Mouse (Mus musculus) natural killer cell, adult 2 months (primary cell): ENCODE measurements around the gene Olfr332.
"Not testable (repeated sequence)": the region's sequence is repeated elsewhere in the genome, so short reads cannot be mapped to it uniquely, and the experiment has no call there.

Source experiments
- DNase-seq, 2 experiments: peaks; one replicate each; pipeline ENCODE4 v3.0.0; 2022; ENCODE audit warnings: low spot score in 2 of 2

The Olfr332 gene

DNA sequence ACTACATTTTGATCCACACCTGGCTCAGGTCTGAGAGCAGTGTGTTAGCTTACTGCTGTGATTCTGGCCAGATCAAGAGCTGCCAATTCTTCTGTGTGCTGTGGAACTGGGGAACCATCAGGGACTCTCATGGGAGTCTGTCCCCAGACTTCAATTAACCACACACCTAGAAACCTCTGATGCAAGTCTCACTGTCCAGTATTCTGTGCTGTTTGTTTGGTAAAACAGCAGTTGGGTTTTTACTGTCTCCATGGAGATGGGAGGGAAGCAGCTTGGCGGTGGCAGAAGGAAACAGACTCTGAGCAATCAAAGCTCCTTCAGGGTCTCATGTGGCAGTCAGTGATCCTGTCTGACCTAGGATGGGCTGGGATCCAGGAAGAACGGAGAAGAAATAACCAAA, at the start of gene Olfr332:
Gene Olfr332, minus strand, starts transcription at position 101 of the 400 bp plus-strand sequence.
- no peak for DNase-seq

DNA sequence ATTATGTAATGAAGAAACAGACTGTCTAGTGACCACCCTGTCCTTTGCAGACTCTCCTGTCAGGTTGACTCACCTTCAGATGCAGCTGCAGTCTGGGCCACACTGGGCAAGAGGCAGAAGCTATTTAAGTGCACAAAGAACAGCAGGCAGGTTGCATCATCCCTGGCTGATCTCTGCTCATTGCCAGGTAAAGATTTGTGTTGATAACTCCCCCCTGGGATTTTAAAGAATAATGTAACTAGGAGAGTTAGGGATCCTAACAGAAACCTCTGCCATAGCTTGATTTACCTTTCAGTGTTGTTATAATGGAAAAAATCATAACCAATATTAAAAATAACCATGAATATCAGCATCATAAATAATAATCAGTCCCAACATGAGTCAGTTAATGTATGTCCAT, 42.4 kb upstream of the Olfr332 start, which contains the start of gene Olfr330:
Gene Olfr330, minus strand, starts transcription at position 101 of the 400 bp plus-strand sequence.
- not testable (repeated sequence) for DNase-seq

DNA sequence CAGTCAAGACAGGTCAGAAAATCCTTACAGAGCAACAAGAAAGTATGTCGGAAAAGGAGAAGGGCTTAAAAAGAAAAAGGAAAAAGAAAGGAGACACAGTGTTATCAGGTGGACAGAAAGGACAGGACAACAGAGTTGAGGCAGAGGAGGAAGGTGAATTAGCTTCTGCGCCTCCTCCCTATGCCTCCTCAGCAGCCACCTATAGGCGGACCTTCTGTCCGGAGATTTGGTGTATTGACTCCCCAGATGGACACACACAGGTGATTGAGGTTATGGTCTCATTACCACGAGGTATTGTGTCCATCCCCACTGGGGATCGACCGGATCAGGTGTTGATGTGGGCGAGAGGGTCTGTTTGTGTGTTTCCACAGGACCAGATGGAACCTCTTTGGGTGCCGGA, 27.4 kb upstream of the Olfr332 start:
- peak in 1 of 2 experiments; percentile 5 for DNase-seq

DNA sequence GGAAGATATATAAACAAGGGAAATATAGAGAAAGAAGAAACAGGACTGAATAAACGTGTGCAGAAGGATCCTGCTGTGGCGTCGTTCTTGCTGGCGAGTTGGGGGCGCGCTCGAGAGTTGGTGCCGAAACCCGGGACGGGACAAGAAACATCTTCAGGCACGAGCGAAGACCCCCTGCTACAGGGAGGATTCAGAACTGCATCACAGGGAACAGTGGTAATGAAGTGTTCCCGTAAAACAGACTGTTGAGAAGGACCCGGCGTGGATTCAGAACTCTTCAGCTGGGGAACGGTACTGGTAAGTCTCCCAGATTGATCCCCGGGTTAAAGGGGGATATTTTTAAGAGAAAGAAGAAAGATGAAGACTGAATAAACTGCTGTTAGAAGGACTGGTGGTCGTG, 26.6 kb upstream of the Olfr332 start:
- peak; percentile 14 to 48 for DNase-seq

DNA sequence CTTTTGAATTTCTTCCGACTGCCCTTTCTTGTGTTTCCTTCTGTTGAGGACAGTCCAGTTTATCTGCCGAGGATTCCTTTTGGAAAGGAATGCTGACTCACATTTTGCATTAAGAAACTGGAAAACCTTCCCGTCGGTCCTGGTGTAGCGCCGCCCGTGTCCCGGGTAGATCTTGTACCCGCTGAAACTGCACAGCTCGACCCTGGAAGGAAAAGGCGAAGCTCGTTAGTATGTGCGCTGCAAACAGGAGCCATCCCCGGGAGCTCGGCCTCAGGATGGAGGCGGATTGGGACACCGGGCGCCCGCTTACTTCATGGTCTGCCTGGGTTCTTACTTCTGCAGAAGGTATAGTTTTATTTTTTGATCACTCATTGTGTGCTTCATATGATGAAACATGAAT, 16.7 kb upstream of the Olfr332 start:
- not testable (repeated sequence) for DNase-seq

DNA sequence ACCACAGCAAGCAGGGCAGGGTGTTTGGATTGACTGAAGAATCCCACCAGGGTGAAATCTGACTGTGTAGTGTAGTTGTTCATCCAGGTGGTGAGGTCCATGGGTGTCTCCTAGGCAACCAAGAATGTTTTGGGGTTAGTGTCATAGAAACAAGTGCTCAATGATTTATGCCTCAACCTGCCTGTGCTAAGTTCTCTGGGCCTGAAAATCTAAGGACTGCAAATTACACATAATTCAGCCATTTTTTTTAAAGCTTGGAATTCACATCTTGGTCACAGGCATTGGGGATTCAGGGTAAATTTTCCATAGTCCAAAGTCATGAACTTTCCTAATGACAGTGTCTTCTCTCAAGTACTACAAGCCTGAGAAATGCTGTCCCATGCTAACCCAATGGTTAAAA, 10.1 kb upstream of the Olfr332 start, which contains the start of gene Olfr331:
Gene Olfr331, minus strand, starts transcription at position 101 of the 400 bp plus-strand sequence.
- not testable (repeated sequence) for DNase-seq

DNA sequence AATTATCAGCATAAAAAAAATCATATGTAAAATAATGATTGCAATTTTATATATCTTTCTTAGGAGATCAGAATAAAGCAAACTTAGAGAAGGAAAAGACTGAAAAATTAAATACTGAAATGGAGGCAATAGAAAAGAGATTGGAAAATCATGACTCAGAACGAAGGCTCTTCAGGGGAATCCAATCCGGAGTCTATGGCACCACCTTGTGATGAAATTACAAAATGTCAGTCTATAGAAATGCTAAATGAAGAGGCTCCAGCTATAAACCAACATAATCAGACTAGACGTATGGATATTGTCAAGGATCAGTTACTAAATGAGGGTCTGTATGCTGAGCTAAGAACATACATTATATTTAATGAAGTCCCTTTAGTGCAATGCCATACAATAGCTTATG, 6.9 kb upstream of the Olfr332 start:
- no peak for DNase-seq

DNA sequence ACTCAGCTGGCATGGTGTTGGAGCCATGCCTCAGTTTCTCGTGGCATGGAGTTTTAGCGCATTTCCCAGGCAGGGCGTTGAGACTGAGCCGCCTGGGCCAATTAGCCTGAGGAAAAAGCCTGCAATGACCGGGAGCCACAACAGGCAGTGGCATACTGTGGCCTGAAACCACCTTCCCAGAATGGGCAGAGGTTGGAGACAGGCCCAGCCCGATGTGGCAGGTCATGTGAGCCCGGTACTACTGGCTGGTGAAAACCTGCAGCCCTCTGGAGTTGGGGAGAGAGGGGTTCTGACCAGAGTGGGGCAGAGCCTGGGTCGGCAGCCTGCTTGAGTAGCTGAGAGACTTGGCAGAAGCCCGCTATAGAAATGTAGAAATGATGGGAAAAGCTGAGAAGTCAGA, 6.4 kb upstream of the Olfr332 start:
- no peak for DNase-seq

DNA sequence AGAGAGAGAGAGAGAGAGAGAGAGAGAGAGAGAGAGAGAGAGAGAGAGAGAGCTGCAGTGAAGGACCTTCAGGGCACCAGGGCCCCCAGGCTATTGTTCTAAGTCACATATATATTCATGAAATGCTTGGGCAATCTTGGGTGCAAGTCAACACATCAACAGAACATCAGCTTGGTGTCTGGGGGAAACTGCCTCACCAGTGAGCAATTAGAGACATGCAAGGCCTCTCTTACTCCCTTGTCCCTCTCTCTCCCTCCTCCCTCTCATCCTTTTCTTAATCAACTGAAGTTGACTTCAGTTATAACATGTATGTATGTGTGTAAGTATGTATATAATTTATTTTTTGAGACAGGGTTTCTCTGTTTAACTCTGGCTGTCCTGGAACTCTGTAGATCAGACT, 30.2 kb downstream of the Olfr332 start, which contains the start of gene Olfr30:
Gene Olfr30, minus strand, starts transcription at position 101 of the 400 bp plus-strand sequence.
- no peak for DNase-seq

DNA sequence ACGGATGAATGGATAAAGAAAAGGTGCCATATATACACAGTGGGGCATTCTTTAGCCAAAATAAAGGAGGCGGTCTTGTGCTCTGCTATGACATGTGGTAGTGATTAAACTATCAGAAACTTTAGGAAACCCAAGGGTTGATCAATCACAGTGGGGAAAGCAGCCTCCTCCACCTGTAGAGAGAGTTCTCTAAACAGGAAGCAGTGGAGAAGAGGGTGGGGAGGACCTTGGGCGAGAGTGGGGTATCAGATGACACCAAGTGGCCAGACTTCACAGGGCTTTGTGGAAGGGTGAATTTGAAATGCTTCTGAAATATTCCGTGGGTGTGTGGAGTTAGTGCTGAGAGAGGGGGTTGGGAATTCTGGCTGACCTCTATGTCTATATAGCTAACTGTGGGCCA, 38.8 kb downstream of the Olfr332 start:
- no peak for DNase-seq

DNA sequence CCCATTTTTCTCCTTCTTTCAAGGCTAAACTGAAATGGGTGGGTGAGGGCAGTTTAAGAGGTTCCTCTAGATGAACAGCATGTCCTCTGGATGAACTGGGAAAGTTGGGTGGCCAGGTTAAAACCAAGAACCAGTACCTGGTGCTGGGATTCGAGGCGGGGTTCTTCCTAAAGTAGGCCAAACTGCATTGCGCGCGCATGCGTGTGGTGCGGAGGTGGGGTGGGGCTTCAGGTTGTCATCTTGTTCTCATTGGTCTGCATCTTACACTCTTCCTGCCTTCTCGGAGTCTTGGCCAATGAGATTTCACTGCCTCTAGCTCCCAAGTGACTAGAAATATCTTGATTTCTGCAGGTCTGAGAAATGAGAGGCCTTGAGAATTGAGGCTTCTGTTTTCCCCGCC, 39.6 kb downstream of the Olfr332 start, which contains the start of gene Lypd9:
Gene Lypd9, minus strand, starts transcription at position 165 of the 400 bp plus-strand sequence.
- DNase-seq: no peak
